Mouse (Mus musculus): ENCODE data around the gene Stk32c. TPM values are rescaled to one million over a fixed set of nuclear protein-coding genes. Genes with fewer than 3 reads are reported as not detected.

The Stk32c gene
- polyA plus RNA-seq, 1 experiment, result not detected

GRCm38 (mm10) chr7:139187771-139188633 is 25.1 kb downstream of the Stk32c start:
- peaks cover 5% of the 10 kb centered on the region for H3K4me1 ChIP-seq (ENCODE audit: control insufficient read depth)
- peak overlapping the region; percentile 16 for H3K4me3 ChIP-seq (replicated peaks)
- H3K36me3 ChIP-seq (ENCODE audit: control insufficient read depth), result no peaks in the 10 kb centered on the region
- TF ChIP-seq TAL1 (IDR thresholded peaks at IDR 0.05; ENCODE audit: low read length) (no peak), GATA1 (IDR thresholded peaks at IDR 0.05; ENCODE audit: low read length) (no peak)
- H3K9me3 ChIP-seq (ENCODE audit: control insufficient read depth, low read length), result peaks cover 2% of the 10 kb centered on the region; the same call in 1 of the 2 replicates
- H3K27me3 ChIP-seq (ENCODE audit: control insufficient read depth), result peaks cover 49% of the 10 kb centered on the region

- Histone ChIP-seq H3K4me1 (ENCODE audit: control insufficient read depth) (peaks cover 5% of the 10 kb centered on the region), H3K4me3 (replicated peaks) (no peak overlapping the region), H3K36me3 (ENCODE audit: control insufficient read depth) (no peaks in the 10 kb centered on the region), H3K27me3 (ENCODE audit: control insufficient read depth) (peaks cover 49% of the 10 kb centered on the region), H3K9me3 (ENCODE audit: control insufficient read depth, low read length) (peaks cover 2% of the 10 kb centered on the region; the same call in 1 of the 2 replicates)
- TF ChIP-seq GATA1 (IDR thresholded peaks at IDR 0.05; ENCODE audit: low read length), result no peak
- TF ChIP-seq TAL1 (IDR thresholded peaks at IDR 0.05; ENCODE audit: low read length), result no peak
Observed at GRCm38 (mm10) chr7:139187277-139187676, 25.8 kb downstream of the Stk32c start.

GRCm38 (mm10) chr7:139186436-139186835 is 26.7 kb downstream of the Stk32c start:
- TF ChIP-seq GATA1 (IDR thresholded peaks at IDR 0.05; ENCODE audit: low read length), result no peak
- TF ChIP-seq TAL1 (IDR thresholded peaks at IDR 0.05; ENCODE audit: low read length), result no peak
- H3K4me1 ChIP-seq (ENCODE audit: control insufficient read depth), result peaks cover 5% of the 10 kb centered on the region
- peaks cover 2% of the 10 kb centered on the region; the same call in 1 of the 2 replicates for H3K9me3 ChIP-seq (ENCODE audit: control insufficient read depth, low read length)
- peaks cover 49% of the 10 kb centered on the region for H3K27me3 ChIP-seq (ENCODE audit: control insufficient read depth)
- no peaks in the 10 kb centered on the region for H3K36me3 ChIP-seq (ENCODE audit: control insufficient read depth)
- H3K4me3 ChIP-seq (replicated peaks), result no peak overlapping the region

GRCm38 (mm10) chr7:139185971-139186370 is 27.1 kb downstream of the Stk32c start:
- H3K36me3 ChIP-seq (ENCODE audit: control insufficient read depth), result no peaks in the 10 kb centered on the region
- TF ChIP-seq GATA1 (IDR thresholded peaks at IDR 0.05; ENCODE audit: low read length) (no peak), TAL1 (IDR thresholded peaks at IDR 0.05; ENCODE audit: low read length) (no peak)
- H3K27me3 ChIP-seq (ENCODE audit: control insufficient read depth), result peaks cover 49% of the 10 kb centered on the region
- H3K4me1 ChIP-seq (ENCODE audit: control insufficient read depth), result peaks cover 5% of the 10 kb centered on the region
- peaks cover 2% of the 10 kb centered on the region; the same call in 1 of the 2 replicates for H3K9me3 ChIP-seq (ENCODE audit: control insufficient read depth, low read length)
- H3K4me3 ChIP-seq (replicated peaks), result no peak overlapping the region

GRCm38 (mm10) chr7:139184846-139185245 is 28.3 kb downstream of the Stk32c start:
- H3K27me3 ChIP-seq (ENCODE audit: control insufficient read depth), result peaks cover 43% of the 10 kb centered on the region

GRCm38 (mm10) chr7:139184396-139184795 is 28.7 kb downstream of the Stk32c start:
- Histone ChIP-seq H3K4me1 (ENCODE audit: control insufficient read depth) (peaks cover 5% of the 10 kb centered on the region), H3K4me3 (replicated peaks) (no peak overlapping the region), H3K36me3 (ENCODE audit: control insufficient read depth) (no peaks in the 10 kb centered on the region), H3K9me3 (ENCODE audit: control insufficient read depth, low read length) (peaks cover 2% of the 10 kb centered on the region; the same call in 1 of the 2 replicates), H3K27me3 (ENCODE audit: control insufficient read depth) (peaks cover 43% of the 10 kb centered on the region)
- TF ChIP-seq TAL1 (IDR thresholded peaks at IDR 0.05; ENCODE audit: low read length) (no peak), GATA1 (IDR thresholded peaks at IDR 0.05; ENCODE audit: low read length) (no peak)

More at GRCm38 (mm10) chr7:139184846-139185245, 28.3 kb downstream of the Stk32c start:
- H3K4me3 ChIP-seq (replicated peaks), result no peak overlapping the region
- no peak for TF ChIP-seq TAL1 (IDR thresholded peaks at IDR 0.05; ENCODE audit: low read length)
- TF ChIP-seq GATA1 (IDR thresholded peaks at IDR 0.05; ENCODE audit: low read length), result no peak
- peaks cover 2% of the 10 kb centered on the region; the same call in 1 of the 2 replicates for H3K9me3 ChIP-seq (ENCODE audit: control insufficient read depth, low read length)
- peaks cover 5% of the 10 kb centered on the region for H3K4me1 ChIP-seq (ENCODE audit: control insufficient read depth)
- no peaks in the 10 kb centered on the region for H3K36me3 ChIP-seq (ENCODE audit: control insufficient read depth)

- no peak overlapping the region for H3K4me3 ChIP-seq (replicated peaks)
- TF ChIP-seq GATA1 (IDR thresholded peaks at IDR 0.05; ENCODE audit: low read length), result no peak
- TF ChIP-seq TAL1 (IDR thresholded peaks at IDR 0.05; ENCODE audit: low read length), result no peak
- peaks cover 4% of the 10 kb centered on the region for H3K27me3 ChIP-seq (ENCODE audit: control insufficient read depth)
Observed at GRCm38 (mm10) chr7:139180058-139180457, 33.0 kb downstream of the Stk32c start.

GRCm38 (mm10) chr7:139179299-139179698 is 33.8 kb downstream of the Stk32c start:
- Histone ChIP-seq H3K4me1 (ENCODE audit: control insufficient read depth) (no peaks in the 10 kb centered on the region), H3K27me3 (ENCODE audit: control insufficient read depth) (no peaks in the 10 kb centered on the region), H3K4me3 (replicated peaks) (no peak overlapping the region), H3K9me3 (ENCODE audit: control insufficient read depth, low read length) (no peaks in the 10 kb centered on the region), H3K36me3 (ENCODE audit: control insufficient read depth) (no peaks in the 10 kb centered on the region)
- TF ChIP-seq TAL1 (IDR thresholded peaks at IDR 0.05; ENCODE audit: low read length) (no peak), GATA1 (IDR thresholded peaks at IDR 0.05; ENCODE audit: low read length) (no peak)

More at GRCm38 (mm10) chr7:139180058-139180457, 33.0 kb downstream of the Stk32c start:
- Histone ChIP-seq H3K36me3 (ENCODE audit: control insufficient read depth) (no peaks in the 10 kb centered on the region), H3K4me1 (ENCODE audit: control insufficient read depth) (no peaks in the 10 kb centered on the region), H3K9me3 (ENCODE audit: control insufficient read depth, low read length) (no peaks in the 10 kb centered on the region)

- no peaks in the 10 kb centered on the region for H3K27me3 ChIP-seq (ENCODE audit: control insufficient read depth)
- no peak for TF ChIP-seq TAL1 (IDR thresholded peaks at IDR 0.05; ENCODE audit: low read length)
- TF ChIP-seq GATA1 (IDR thresholded peaks at IDR 0.05; ENCODE audit: low read length), result no peak
- H3K36me3 ChIP-seq (ENCODE audit: control insufficient read depth), result no peaks in the 10 kb centered on the region
- no peak overlapping the region for H3K4me3 ChIP-seq (replicated peaks)
- no peaks in the 10 kb centered on the region for H3K4me1 ChIP-seq (ENCODE audit: control insufficient read depth)
- H3K9me3 ChIP-seq (ENCODE audit: control insufficient read depth, low read length), result no peaks in the 10 kb centered on the region
Observed at GRCm38 (mm10) chr7:139169143-139169542, 44.0 kb downstream of the Stk32c start.
